ENCODE assay signal across 8 mouse cellular contexts in the genomic region with DNA sequence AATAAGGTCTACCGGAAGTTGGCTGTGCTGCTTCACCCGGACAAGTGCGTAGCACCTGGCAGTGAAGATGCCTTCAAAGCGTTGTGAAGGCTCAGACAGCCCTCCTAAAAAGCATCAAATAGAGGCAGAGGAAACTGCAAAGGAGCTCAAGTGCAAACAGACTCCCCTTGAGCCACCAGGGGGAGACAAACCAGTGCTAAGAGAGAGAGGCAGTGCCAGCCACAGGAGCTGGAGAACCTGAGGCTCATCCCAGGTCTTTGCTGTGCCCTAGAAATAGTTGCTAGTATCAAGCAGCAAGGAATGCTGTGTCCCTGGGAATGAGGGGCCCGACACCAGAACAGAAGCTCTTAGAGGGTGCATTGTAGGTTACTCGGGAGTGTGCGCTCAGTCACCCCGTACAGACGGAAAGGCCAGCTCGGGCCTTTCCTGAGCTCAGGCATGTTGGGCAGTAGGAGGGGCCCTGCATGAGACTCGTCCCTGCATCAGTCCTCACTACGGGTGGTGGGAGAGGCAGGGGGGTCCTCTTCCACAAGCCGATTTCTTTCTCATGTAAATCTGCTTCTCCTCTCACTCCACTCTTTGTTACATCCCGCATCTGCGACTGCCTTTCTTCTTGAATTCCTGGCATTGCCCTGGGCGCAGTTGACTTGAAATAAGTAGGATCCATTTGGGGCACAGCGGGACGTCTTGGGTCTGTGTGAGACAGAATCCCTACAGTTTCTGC. TPM values are rescaled to one million over a fixed set of nuclear protein-coding genes. Genes with fewer than 3 reads are reported as not detected.
DNase-seq lines count a peak whose midpoint lies in the region; ATAC-seq and TF ChIP-seq lines count a peak whose summit lies in the region.

No protein-coding gene starts in this region.

- no peak overlapping the region for H3K4me3 ChIP-seq in C2C12 (ENCODE audit: insufficient read depth, poor library complexity, severe bottlenecking)
- H3K4me3 ChIP-seq in bone marrow, adult 2 months (replicated peaks; ENCODE audit: control insufficient read depth, low read depth, low read length): no peak overlapping the region
- peak overlapping the region; percentile 31 for H3K4me3 ChIP-seq in embryonic facial prominence, embryonic 14.5 days (ENCODE audit: low read depth, low read length)
- peak overlapping the region; percentile 33 to 37 for H3K4me3 ChIP-seq in heart, embryonic 14.5 days (ENCODE audit: control insufficient read depth in 1 of 2, insufficient read depth in 1 of 2, low read depth in 1 of 2, low read length in 2 of 2)
- no peak overlapping the region for H3K4me3 ChIP-seq in liver, embryonic 11.5 days (ENCODE audit: low read depth, low read length)
- H3K4me3 ChIP-seq in neural tube, embryonic 12.5 days: peak overlapping the region; percentile 29
- H3K4me3 ChIP-seq in stomach, embryonic 16.5 days (replicated peaks; ENCODE audit: low read length): peak overlapping the region; percentile 18; the same call in 1 of the 2 replicates

- no peaks in the 10 kb centered on the region for H3K79me2 ChIP-seq in C2C12 (ENCODE audit: control insufficient read depth, insufficient read depth)

- no peaks in the 10 kb centered on the region for H3K36me3 ChIP-seq in C2C12 (ENCODE audit: control insufficient read depth, insufficient read depth)
- H3K36me3 ChIP-seq in embryonic facial prominence, embryonic 14.5 days (ENCODE audit: control insufficient read depth, insufficient read depth, low read length): no peaks in the 10 kb centered on the region
- H3K36me3 ChIP-seq in heart, embryonic 14.5 days (ENCODE audit: control insufficient read depth, insufficient read depth, low read length): no peaks in the 10 kb centered on the region
- H3K36me3 ChIP-seq in liver, embryonic 11.5 days (ENCODE audit: control insufficient read depth, insufficient read depth, low read length): no peaks in the 10 kb centered on the region
- H3K36me3 ChIP-seq in neural tube, embryonic 12.5 days: no peaks in the 10 kb centered on the region
- no peaks in the 10 kb centered on the region for H3K36me3 ChIP-seq in stomach, embryonic 16.5 days (ENCODE audit: control insufficient read depth, insufficient read depth, low read length)

- TF ChIP-seq POLR2A in bone marrow, adult 2 months (IDR thresholded peaks at IDR 0.05; ENCODE audit: borderline replicate concordance, control insufficient read depth, low read depth, low read length): no peak

- H3K27me3 ChIP-seq in C2C12 (ENCODE audit: control insufficient read depth, insufficient read depth, insufficient read length): peaks cover 6% of the 10 kb centered on the region
- H3K27me3 ChIP-seq in embryonic facial prominence, embryonic 14.5 days (replicated peaks; ENCODE audit: control insufficient read depth, insufficient read depth, low read length): no peaks in the 10 kb centered on the region
- no peaks in the 10 kb centered on the region for H3K27me3 ChIP-seq in heart, embryonic 14.5 days (ENCODE audit: control insufficient read depth, insufficient read depth, low read length)
- no peaks in the 10 kb centered on the region for H3K27me3 ChIP-seq in liver, embryonic 11.5 days (replicated peaks; ENCODE audit: control insufficient read depth, insufficient read depth, low read length)
- H3K27me3 ChIP-seq in neural tube, embryonic 12.5 days (replicated peaks): no peaks in the 10 kb centered on the region
- H3K27me3 ChIP-seq in stomach, embryonic 16.5 days (ENCODE audit: control insufficient read depth, insufficient read depth, low read length): no peaks in the 10 kb centered on the region

- WGBS in bone marrow, adult 2 months: 54% methylated on average over 18 of the region's 18 CpGs
- 14% methylated on average over 17 of the region's 18 CpGs for WGBS in embryonic facial prominence, embryonic 14.5 days
- WGBS in heart, embryonic 14.5 days: 15% methylated on average over 18 of the region's 18 CpGs
- WGBS in liver, embryonic 11.5 days: 23% methylated on average over 18 of the region's 18 CpGs
- WGBS in neural tube, embryonic 12.5 days: 11% methylated on average over 18 of the region's 18 CpGs
- WGBS in stomach, embryonic 16.5 days: 29% methylated on average over 18 of the region's 18 CpGs

- TF ChIP-seq CTCF in C2C12 (IDR thresholded peaks at IDR 0.05; ENCODE audit: control insufficient read depth, insufficient read depth, insufficient read length): peak; percentile 37
- TF ChIP-seq CTCF in bone marrow, adult 2 months (IDR thresholded peaks at IDR 0.05; ENCODE audit: control insufficient read depth, insufficient read depth, low read length): peak; percentile 73

- no peaks in the 10 kb centered on the region for H3K4me1 ChIP-seq in bone marrow, adult 2 months (ENCODE audit: control insufficient read depth, insufficient read depth, low read length)
- H3K4me1 ChIP-seq in embryonic facial prominence, embryonic 14.5 days (ENCODE audit: control insufficient read depth, insufficient read depth, low read length): no peaks in the 10 kb centered on the region
- H3K4me1 ChIP-seq in heart, embryonic 14.5 days (ENCODE audit: control insufficient read depth in 2 of 2, insufficient read depth in 2 of 2, low read length in 2 of 2): peaks cover 0 to 3% of the 10 kb centered on the region in 2 experiments; a peak in 1 of 4 replicates
- no peaks in the 10 kb centered on the region for H3K4me1 ChIP-seq in liver, embryonic 11.5 days (replicated peaks; ENCODE audit: control insufficient read depth, insufficient read depth, low read length)
- H3K4me1 ChIP-seq in neural tube, embryonic 12.5 days: peaks cover 9% of the 10 kb centered on the region; the same call in 1 of the 2 replicates
- no peaks in the 10 kb centered on the region for H3K4me1 ChIP-seq in stomach, embryonic 16.5 days (ENCODE audit: control insufficient read depth, insufficient read depth, low read length)

- H3K9ac ChIP-seq in embryonic facial prominence, embryonic 14.5 days (ENCODE audit: low read depth, low read length): peak overlapping the region; percentile 54
- peak overlapping the region; percentile 62 for H3K9ac ChIP-seq in heart, embryonic 14.5 days (ENCODE audit: low read length)
- no peak overlapping the region for H3K9ac ChIP-seq in liver, embryonic 11.5 days (ENCODE audit: low read depth, low read length)
- 0 out of 2 replicates have a peak overlapping the region, but pooled peaks have one; percentile 17 for H3K9ac ChIP-seq in neural tube, embryonic 12.5 days
- peak overlapping the region; percentile 52; the same call in 1 of the 2 replicates for H3K9ac ChIP-seq in stomach, embryonic 16.5 days (ENCODE audit: low read length)

- H3K79me3 ChIP-seq in C2C12 (ENCODE audit: low read depth): no peaks in the 10 kb centered on the region

- peak; percentile 80 for ATAC-seq in embryonic facial prominence, embryonic 14.5 days (ENCODE audit: low read depth)
- no peak; the same call in 1 of the 2 replicates for ATAC-seq in heart, embryonic 14.5 days (ENCODE audit: insufficient number of reproducible peaks, insufficient read depth, low FRiP score, low read depth)
- 0 out of 2 replicates have a peak, but pooled peaks have one; percentile 49 for ATAC-seq in liver, embryonic 11.5 days (replicated peaks; ENCODE audit: low FRiP score)
- peak; percentile 84 for ATAC-seq in neural tube, embryonic 12.5 days (ENCODE audit: low FRiP score, low read depth)
- peak; percentile 48; the same call in 1 of the 2 replicates for ATAC-seq in stomach, embryonic 16.5 days (ENCODE audit: insufficient read depth, low FRiP score)

- DNase-seq in embryonic facial prominence, embryonic 14.5 days (ENCODE audit: low spot score): peak; percentile 86
- DNase-seq in kidney, postnatal 10 days: peak; percentile 85
- DNase-seq in liver, embryonic 11.5 days (ENCODE audit: low spot score): peak; percentile 56

- H3ac ChIP-seq in C2C12 (ENCODE audit: control insufficient read depth, insufficient read length, low read depth): no peak overlapping the region

- no peaks in the 10 kb centered on the region for H3K9me3 ChIP-seq in embryonic facial prominence, embryonic 14.5 days (ENCODE audit: control insufficient read depth, low read length)
- no peaks in the 10 kb centered on the region for H3K9me3 ChIP-seq in heart, embryonic 14.5 days (ENCODE audit: control insufficient read depth, low read length)
- peaks cover 3% of the 10 kb centered on the region; the same call in 1 of the 2 replicates for H3K9me3 ChIP-seq in liver, embryonic 11.5 days (ENCODE audit: control insufficient read depth, low read length)
- H3K9me3 ChIP-seq in neural tube, embryonic 12.5 days: no peaks in the 10 kb centered on the region
- H3K9me3 ChIP-seq in stomach, embryonic 16.5 days (replicated peaks; ENCODE audit: control insufficient read depth, low read length): no peaks in the 10 kb centered on the region

- H3K27ac ChIP-seq in bone marrow, adult 2 months (ENCODE audit: control insufficient read depth, insufficient read depth, low read depth, low read length, poor library complexity): no peak overlapping the region
- no peak overlapping the region for H3K27ac ChIP-seq in embryonic facial prominence, embryonic 14.5 days (replicated peaks; ENCODE audit: low read depth, low read length)
- no peak overlapping the region for H3K27ac ChIP-seq in heart, embryonic 14.5 days (replicated peaks in 1 of 2; ENCODE audit: control insufficient read depth in 1 of 2, insufficient read depth in 1 of 2, low read depth in 2 of 2, low read length in 2 of 2)
- no peak overlapping the region for H3K27ac ChIP-seq in liver, embryonic 11.5 days (ENCODE audit: low read depth, low read length)
- H3K27ac ChIP-seq in neural tube, embryonic 12.5 days: no peak overlapping the region
- no peak overlapping the region for H3K27ac ChIP-seq in stomach, embryonic 16.5 days (ENCODE audit: low read length)

- peak overlapping the region; percentile 54 for H3K4me2 ChIP-seq in embryonic facial prominence, embryonic 14.5 days (ENCODE audit: low read depth, low read length)
- peak overlapping the region; percentile 66 for H3K4me2 ChIP-seq in heart, embryonic 14.5 days (ENCODE audit: low read length)
- H3K4me2 ChIP-seq in liver, embryonic 11.5 days: peak overlapping the region; percentile 31; the same call in 1 of the 2 replicates
- peak overlapping the region; percentile 63 for H3K4me2 ChIP-seq in neural tube, embryonic 12.5 days (replicated peaks)
- peak overlapping the region; percentile 39 for H3K4me2 ChIP-seq in stomach, embryonic 16.5 days (ENCODE audit: low read depth, low read length)

TF ChIP-seq in C2C12, 6 proteins besides CTCF, POLR2A, EP300 and RAD21 (continues in another document):
- TF ChIP-seq MAX (IDR thresholded peaks at IDR 0.05): no peak

RNA-seq across cellular contexts. Expression of gene Tpp2, which starts 34.3 kb away (rescaled TPM):
- 15.8 TPM for polyA plus RNA-seq in C2C12 (2012; fragmentation: generic; extraction: Trizol)
- 12.6 and 22.4 TPM in 2 replicates for polyA plus RNA-seq in bone marrow, adult 2 months (2011; ENCODE audit: insufficient read depth, insufficient read length, low replicate concordance, missing spikeins)
- 50.6 and 52.8 TPM in 2 replicates for polyA plus RNA-seq in embryonic facial prominence, embryonic 14.5 days (2014; fragmentation: Nextera tagmentation; extraction: Ambion mirVana)
- 49.3 and 49.8 TPM in 2 replicates for polyA plus RNA-seq in heart, embryonic 14.5 days (2014; fragmentation: Nextera tagmentation; extraction: Ambion mirVana)
- 59.9 and 68.8 TPM in 2 replicates for polyA plus RNA-seq in liver, embryonic 11.5 days (2014; fragmentation: Nextera tagmentation; extraction: Ambion mirVana)
- polyA plus RNA-seq in neural tube, embryonic 12.5 days (2016; fragmentation: Nextera tagmentation; extraction: Ambion mirVana): 61.4 and 68.7 TPM in 2 replicates
- polyA plus RNA-seq in stomach, embryonic 16.5 days (2015; fragmentation: Nextera tagmentation; extraction: Ambion mirVana): 56.3 and 62.6 TPM in 2 replicates

Comparison
In these comparisons a context has a peak if more than half of its experiments do, and no peak if none do; other contexts are left out.
1. H3K4me3 ChIP-seq: peak in embryonic facial prominence, embryonic 14.5 days (single experiment), heart, embryonic 14.5 days (2 of 2), neural tube, embryonic 12.5 days (single experiment) and stomach, embryonic 16.5 days (single experiment); none in C2C12 (single experiment), bone marrow, adult 2 months (single experiment) and liver, embryonic 11.5 days (single experiment).
2. Peak in every context shown above with its lines, with median percentiles within 50 percentile points of each other: DNase-seq and H3K4me2 ChIP-seq.